8 mouse cellular contexts compared by ENCODE assay signal in genomic region chr14:16434396-16435171, GRCm38 (mm10).
DNase-seq lines count a peak whose midpoint lies in the region; ATAC-seq and TF ChIP-seq lines count a peak whose summit lies in the region.

No protein-coding gene starts in this region.

- H3K4me1 ChIP-seq in intestine, embryonic 16.5 days (ENCODE audit: control insufficient read depth, insufficient read depth, low read length) = no peaks in the 10 kb centered on the region
- no peaks in the 10 kb centered on the region for H3K4me1 ChIP-seq in limb, embryonic 14.5 days (ENCODE audit: control insufficient read depth, insufficient read depth, low read length)

- no peaks in the 10 kb centered on the region for H3K27me3 ChIP-seq in intestine, embryonic 16.5 days (replicated peaks; ENCODE audit: control insufficient read depth, insufficient read depth, low read length)
- H3K27me3 ChIP-seq in limb, embryonic 14.5 days (ENCODE audit: control insufficient read depth, insufficient read depth, low read length) = no peaks in the 10 kb centered on the region

- H3K9ac ChIP-seq in intestine, embryonic 16.5 days (ENCODE audit: low read depth, low read length) = no peak overlapping the region
- no peak overlapping the region for H3K9ac ChIP-seq in limb, embryonic 14.5 days (ENCODE audit: low read depth, low read length, severe bottlenecking)

- WGBS in intestine, embryonic 16.5 days = 75% methylated on average over 3 of the region's 3 CpGs
- WGBS in limb, embryonic 14.5 days = 80% methylated on average over 3 of the region's 3 CpGs

- no peak for TF ChIP-seq POLR2A in limb, embryonic 14.5 days (IDR thresholded peaks at IDR 0.05; ENCODE audit: borderline replicate concordance, extremely low read depth, insufficient read depth, insufficient read length)

- H3K4me2 ChIP-seq in intestine, embryonic 16.5 days (ENCODE audit: low read depth, low read length) = no peak overlapping the region
- H3K4me2 ChIP-seq in limb, embryonic 14.5 days (replicated peaks; ENCODE audit: low read depth, low read length, severe bottlenecking) = no peak overlapping the region

- no peaks in the 10 kb centered on the region for H3K9me3 ChIP-seq in intestine, embryonic 16.5 days (ENCODE audit: control insufficient read depth, low read length)
- H3K9me3 ChIP-seq in limb, embryonic 14.5 days (ENCODE audit: control insufficient read depth, low read length) = no peaks in the 10 kb centered on the region

- no peak overlapping the region for H3K4me3 ChIP-seq in intestine, embryonic 16.5 days (ENCODE audit: low read length)
- H3K4me3 ChIP-seq in limb, embryonic 14.5 days (replicated peaks; ENCODE audit: low read length) = no peak overlapping the region

- ATAC-seq in granulocyte monocyte progenitor cell, adult 5-6 weeks (replicated peaks; ENCODE audit: poor library complexity, severe bottlenecking) = peak; percentile 89
- ATAC-seq in intestine, embryonic 16.5 days = peak; percentile 27; the same call in 1 of the 2 replicates
- peak; percentile 16; the same call in 1 of the 2 replicates for ATAC-seq in limb, embryonic 14.5 days (ENCODE audit: low FRiP score, low read depth)

- no peak overlapping the region for H3K27ac ChIP-seq in intestine, embryonic 16.5 days (ENCODE audit: low read length)
- H3K27ac ChIP-seq in limb, embryonic 14.5 days (replicated peaks; ENCODE audit: low read depth, low read length) = no peak overlapping the region

- peaks cover 3% of the 10 kb centered on the region; the same call in 1 of the 2 replicates for H3K36me3 ChIP-seq in intestine, embryonic 16.5 days (ENCODE audit: control insufficient read depth, insufficient read depth, low read length)
- peaks cover 40% of the 10 kb centered on the region for H3K36me3 ChIP-seq in limb, embryonic 14.5 days (ENCODE audit: control insufficient read depth, insufficient read depth, low read length)

- peak; percentile 48 for DNase-seq in CD4-positive helper T cell, adult 2 months (ENCODE audit: low read depth, low spot score)
- peak; percentile 43 for DNase-seq in WW6 (ENCODE audit: low read depth, low spot score)
- peak; percentile 71 to 74 for DNase-seq in cerebellum, postnatal 25 days
- DNase-seq in limb, embryonic 14.5 days (ENCODE audit: low spot score) = peak; percentile 38
- DNase-seq in natural killer cell, adult 2 months (ENCODE audit: low spot score in 2 of 2) = peak; percentile 25 to 34
- DNase-seq in thymus, postnatal 25 days = peak; percentile 48

Comparison
In these comparisons a context has a peak if more than half of its experiments do, and no peak if none do; other contexts are left out.
1. ATAC-seq: peak in every context shown above with its lines; median percentile 89 in granulocyte monocyte progenitor cell, adult 5-6 weeks; 27 in intestine, embryonic 16.5 days; 16 in limb, embryonic 14.5 days.